Mouse (Mus musculus): ENCODE data around the gene Exoc6b.

DNA sequence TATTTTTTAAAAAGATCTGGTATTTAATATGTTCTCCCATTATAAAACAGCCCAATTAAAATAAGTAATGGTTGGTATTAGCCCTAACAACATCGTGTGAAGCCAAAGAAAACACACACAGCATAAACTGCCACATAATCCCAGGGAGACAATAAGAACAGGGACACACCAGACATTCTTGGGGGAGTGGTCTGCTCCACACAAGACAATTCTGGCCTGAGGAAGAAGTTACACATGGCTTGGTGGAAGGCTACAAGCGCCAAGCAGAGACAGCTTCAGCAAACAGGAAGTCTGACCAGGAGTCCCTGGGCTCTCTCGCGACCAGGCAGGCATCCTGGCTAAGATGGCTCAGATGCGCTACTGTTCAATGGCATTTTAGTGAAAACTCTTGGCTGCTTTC, 290.3 kb downstream of the Exoc6b start:
- TF ChIP-seq CTCF (IDR thresholded peaks at IDR 0.05; ENCODE audit: control insufficient read depth, insufficient read depth, low read length) (no peak), POLR2A (IDR thresholded peaks at IDR 0.05; ENCODE audit: borderline replicate concordance, control insufficient read depth, low read depth, low read length) (no peak)

Data from bone marrow, adult 2 months (tissue).